Mouse (Mus musculus): ENCODE data around the gene Creld2. TPM values are rescaled to one million over a fixed set of nuclear protein-coding genes. Genes with fewer than 3 reads are reported as not detected.

Gene Creld2
- polyA plus RNA-seq, 1 experiment, result 29.7 TPM

DNA sequence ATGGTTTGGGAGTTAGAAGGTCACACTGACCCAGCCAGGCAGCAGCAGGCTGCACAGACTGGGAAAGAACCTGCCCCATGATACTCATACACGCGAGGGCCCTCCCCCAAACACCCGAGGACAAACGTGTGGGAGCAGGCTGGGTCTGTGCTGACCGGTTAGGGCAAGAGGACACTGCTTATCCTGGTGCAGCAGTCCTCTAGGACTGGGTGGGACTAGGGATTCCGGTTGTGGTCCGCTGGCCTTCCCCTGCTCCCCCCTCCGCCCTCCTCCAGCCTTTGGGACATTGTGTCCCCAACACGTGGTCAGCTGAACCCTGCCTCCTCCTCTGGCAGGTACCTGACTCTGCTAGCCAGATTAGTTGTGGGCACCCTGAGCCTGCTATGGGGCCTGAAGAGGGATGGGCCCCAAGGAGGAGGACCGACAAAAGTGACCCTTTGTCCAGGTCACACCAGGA lies 56.2 kb downstream of the Creld2 start:
- no peaks in the 10 kb centered on the region for H3K4me1 ChIP-seq (ENCODE audit: control insufficient read depth, insufficient read depth, low read length)
- no peak overlapping the region for H3K4me3 ChIP-seq (replicated peaks; ENCODE audit: control insufficient read depth, low read depth, low read length)
- no peak for TF ChIP-seq CTCF (IDR thresholded peaks at IDR 0.05; ENCODE audit: control insufficient read depth, insufficient read depth, low read length)
- TF ChIP-seq POLR2A (IDR thresholded peaks at IDR 0.05; ENCODE audit: borderline replicate concordance, control insufficient read depth, low read depth, low read length), result no peak
- 48% methylated on average over 10 of the region's 10 CpGs for WGBS
- no peak overlapping the region for H3K27ac ChIP-seq (ENCODE audit: control insufficient read depth, insufficient read depth, low read depth, low read length, poor library complexity)

Other genes starting within 250 kb of the Creld2 start
- not detected in 2 replicates for gene Zdhhc25, start 219.3 kb upstream of the Creld2 start, polyA plus RNA-seq (2011; ENCODE audit: insufficient read depth, insufficient read length, low replicate concordance, missing spikeins)
- 18.4 and 29.1 TPM in 2 replicates for gene Brd1, start 85.4 kb upstream of the Creld2 start, polyA plus RNA-seq (2011; ENCODE audit: insufficient read depth, insufficient read length, low replicate concordance, missing spikeins)
- gene Zbed4, start 68.0 kb upstream of the Creld2 start, polyA plus RNA-seq (2011; ENCODE audit: insufficient read depth, insufficient read length, low replicate concordance, missing spikeins), result 13.5 and 19.7 TPM in 2 replicates
- gene Alg12, start 328 bp upstream of the Creld2 start, polyA plus RNA-seq (2011; ENCODE audit: insufficient read depth, insufficient read length, low replicate concordance, missing spikeins), result 3.8 and 6.3 TPM in 2 replicates
- gene Pim3, start 42.5 kb downstream of the Creld2 start, polyA plus RNA-seq (2011; ENCODE audit: insufficient read depth, insufficient read length, low replicate concordance, missing spikeins), result 9.0 and 13.4 TPM in 2 replicates
- gene Ttll8, start 134.8 kb downstream of the Creld2 start, polyA plus RNA-seq (2011; ENCODE audit: insufficient read depth, insufficient read length, low replicate concordance, missing spikeins), result not detected in 2 replicates
- 0.55 TPM in 1 of 2 replicates, not detected in the other for gene Mlc1, start 159.4 kb downstream of the Creld2 start, polyA plus RNA-seq (2011; ENCODE audit: insufficient read depth, insufficient read length, low replicate concordance, missing spikeins)
- not detected in 2 replicates for gene Mov10l1, start 163.3 kb downstream of the Creld2 start, polyA plus RNA-seq (2011; ENCODE audit: insufficient read depth, insufficient read length, low replicate concordance, missing spikeins)
- gene Panx2, start 240.1 kb downstream of the Creld2 start, polyA plus RNA-seq (2011; ENCODE audit: insufficient read depth, insufficient read length, low replicate concordance, missing spikeins), result 0.45 TPM in 1 of 2 replicates, not detected in the other

Measured in bone marrow, adult 2 months (tissue).